Mouse (Mus musculus): ENCODE data around the gene 4930402H24Rik.

Gene 4930402H24Rik

GRCm38 (mm10) chr2:130896944-130897343, 9.3 kb downstream of the 4930402H24Rik start:
- H3K9me3 ChIP-seq (ENCODE audit: low read length): no peaks in the 10 kb centered on the region
- H3K36me3 ChIP-seq (ENCODE audit: insufficient read depth, low read length): no peaks in the 10 kb centered on the region
- H3K4me3 ChIP-seq (replicated peaks; ENCODE audit: low read length): no peak overlapping the region
- TF ChIP-seq POU5F1 (IDR thresholded peaks at IDR 0.05; ENCODE audit: borderline replicate concordance, low read length) (no peak), NANOG (IDR thresholded peaks at IDR 0.05; ENCODE audit: borderline replicate concordance, low read length) (no peak), CTCF (conservative IDR thresholded peaks at IDR 0.05; ENCODE audit: low read length) (no peak)
- H3K4me1 ChIP-seq (replicated peaks; ENCODE audit: low read depth, low read length): 0 out of 2 replicates have a peak, but pooled peaks cover 8% of the 10 kb centered on the region
- H3K27me3 ChIP-seq (ENCODE audit: insufficient read depth, low read length): no peaks in the 10 kb centered on the region

- Histone ChIP-seq H3K9me3 (ENCODE audit: low read length) (no peaks in the 10 kb centered on the region), H3K4me1 (replicated peaks; ENCODE audit: low read depth, low read length) (no peaks in the 10 kb centered on the region), H3K27me3 (ENCODE audit: insufficient read depth, low read length) (no peaks in the 10 kb centered on the region), H3K36me3 (ENCODE audit: insufficient read depth, low read length) (no peaks in the 10 kb centered on the region), H3K4me3 (replicated peaks; ENCODE audit: low read length) (no peak overlapping the region)
- TF ChIP-seq CTCF (conservative IDR thresholded peaks at IDR 0.05; ENCODE audit: low read length) (no peak), POU5F1 (IDR thresholded peaks at IDR 0.05; ENCODE audit: borderline replicate concordance, low read length) (no peak), NANOG (IDR thresholded peaks at IDR 0.05; ENCODE audit: borderline replicate concordance, low read length) (no peak)
Observed at GRCm38 (mm10) chr2:130887456-130887855, 18.8 kb downstream of the 4930402H24Rik start.

GRCm38 (mm10) chr2:130886983-130887382, 19.2 kb downstream of the 4930402H24Rik start:
- H3K9me3 ChIP-seq (ENCODE audit: low read length): no peaks in the 10 kb centered on the region
- TF ChIP-seq NANOG (IDR thresholded peaks at IDR 0.05; ENCODE audit: borderline replicate concordance, low read length): no peak
- TF ChIP-seq POU5F1 (IDR thresholded peaks at IDR 0.05; ENCODE audit: borderline replicate concordance, low read length): no peak
- TF ChIP-seq CTCF (conservative IDR thresholded peaks at IDR 0.05; ENCODE audit: low read length): no peak
- H3K27me3 ChIP-seq (ENCODE audit: insufficient read depth, low read length): no peaks in the 10 kb centered on the region
- no peaks in the 10 kb centered on the region for H3K36me3 ChIP-seq (ENCODE audit: insufficient read depth, low read length)
- H3K4me3 ChIP-seq (replicated peaks; ENCODE audit: low read length): no peak overlapping the region
- H3K4me1 ChIP-seq (replicated peaks; ENCODE audit: low read depth, low read length): no peaks in the 10 kb centered on the region

GRCm38 (mm10) chr2:130877376-130877775, 28.8 kb downstream of the 4930402H24Rik start:
- Histone ChIP-seq H3K36me3 (ENCODE audit: insufficient read depth, low read length) (no peaks in the 10 kb centered on the region), H3K4me1 (replicated peaks; ENCODE audit: low read depth, low read length) (peaks cover 14% of the 10 kb centered on the region; the same call in 1 of the 2 replicates), H3K27me3 (ENCODE audit: insufficient read depth, low read length) (no peaks in the 10 kb centered on the region), H3K9me3 (ENCODE audit: low read length) (no peaks in the 10 kb centered on the region), H3K4me3 (replicated peaks; ENCODE audit: low read length) (no peak overlapping the region)
- TF ChIP-seq NANOG (IDR thresholded peaks at IDR 0.05; ENCODE audit: borderline replicate concordance, low read length) (no peak), POU5F1 (IDR thresholded peaks at IDR 0.05; ENCODE audit: borderline replicate concordance, low read length) (no peak)

- H3K27me3 ChIP-seq (ENCODE audit: insufficient read depth, low read length): peaks cover 6% of the 10 kb centered on the region; the same call in 1 of the 2 replicates
Observed at GRCm38 (mm10) chr2:130870916-130871315, 35.3 kb downstream of the 4930402H24Rik start.

GRCm38 (mm10) chr2:130862091-130862490, 44.1 kb downstream of the 4930402H24Rik start:
- TF ChIP-seq CTCF (conservative IDR thresholded peaks at IDR 0.05; ENCODE audit: low read length) (no peak), POU5F1 (IDR thresholded peaks at IDR 0.05; ENCODE audit: borderline replicate concordance, low read length) (no peak), NANOG (IDR thresholded peaks at IDR 0.05; ENCODE audit: borderline replicate concordance, low read length) (no peak)
- Histone ChIP-seq H3K4me1 (replicated peaks; ENCODE audit: low read depth, low read length) (no peaks in the 10 kb centered on the region), H3K9me3 (ENCODE audit: low read length) (no peaks in the 10 kb centered on the region), H3K36me3 (ENCODE audit: insufficient read depth, low read length) (no peaks in the 10 kb centered on the region), H3K4me3 (replicated peaks; ENCODE audit: low read length) (no peak overlapping the region), H3K27me3 (ENCODE audit: insufficient read depth, low read length) (no peaks in the 10 kb centered on the region)

More at GRCm38 (mm10) chr2:130870916-130871315, 35.3 kb downstream of the 4930402H24Rik start:
- H3K9me3 ChIP-seq (ENCODE audit: low read length): no peaks in the 10 kb centered on the region
- no peaks in the 10 kb centered on the region for H3K36me3 ChIP-seq (ENCODE audit: insufficient read depth, low read length)
- H3K4me1 ChIP-seq (replicated peaks; ENCODE audit: low read depth, low read length): 0 out of 2 replicates have a peak, but pooled peaks cover under 1% of the 10 kb centered on the region
- TF ChIP-seq CTCF (conservative IDR thresholded peaks at IDR 0.05; ENCODE audit: low read length) (no peak), POU5F1 (IDR thresholded peaks at IDR 0.05; ENCODE audit: borderline replicate concordance, low read length) (no peak)
- H3K4me3 ChIP-seq (replicated peaks; ENCODE audit: low read length): no peak overlapping the region

GRCm38 (mm10) chr2:130852964-130853363, 53.2 kb downstream of the 4930402H24Rik start:
- Histone ChIP-seq H3K4me3 (replicated peaks; ENCODE audit: low read length) (no peak overlapping the region), H3K9me3 (ENCODE audit: low read length) (no peaks in the 10 kb centered on the region), H3K36me3 (ENCODE audit: insufficient read depth, low read length) (no peaks in the 10 kb centered on the region), H3K27me3 (ENCODE audit: insufficient read depth, low read length) (peaks cover 2% of the 10 kb centered on the region; the same call in 1 of the 2 replicates), H3K4me1 (replicated peaks; ENCODE audit: low read depth, low read length) (no peaks in the 10 kb centered on the region)
- TF ChIP-seq POU5F1 (IDR thresholded peaks at IDR 0.05; ENCODE audit: borderline replicate concordance, low read length) (no peak), CTCF (conservative IDR thresholded peaks at IDR 0.05; ENCODE audit: low read length) (no peak), NANOG (IDR thresholded peaks at IDR 0.05; ENCODE audit: borderline replicate concordance, low read length) (no peak)

- Histone ChIP-seq H3K4me3 (replicated peaks; ENCODE audit: low read length) (no peak overlapping the region), H3K4me1 (replicated peaks; ENCODE audit: low read depth, low read length) (no peaks in the 10 kb centered on the region), H3K36me3 (ENCODE audit: insufficient read depth, low read length) (no peaks in the 10 kb centered on the region), H3K9me3 (ENCODE audit: low read length) (no peaks in the 10 kb centered on the region), H3K27me3 (ENCODE audit: insufficient read depth, low read length) (peaks cover 2% of the 10 kb centered on the region; the same call in 1 of the 2 replicates)
- TF ChIP-seq CTCF (conservative IDR thresholded peaks at IDR 0.05; ENCODE audit: low read length): no peak
- TF ChIP-seq POU5F1 (IDR thresholded peaks at IDR 0.05; ENCODE audit: borderline replicate concordance, low read length): no peak
- TF ChIP-seq NANOG (IDR thresholded peaks at IDR 0.05; ENCODE audit: borderline replicate concordance, low read length): no peak
Observed at GRCm38 (mm10) chr2:130851363-130852246, 54.6 kb downstream of the 4930402H24Rik start.
